Mouse (Mus musculus): ENCODE results near the gene Tcf23.

GRCm38 (mm10) chr5:30961545-30962505, 6.6 kb upstream of the Tcf23 start:
- no peak for TF ChIP-seq POLR2A (IDR thresholded peaks at IDR 0.05; ENCODE audit: low read depth, low read length)
- TF ChIP-seq CTCF (IDR thresholded peaks at IDR 0.05; ENCODE audit: extremely low read depth, insufficient read depth, insufficient read length, insufficient replicate concordance): no peak
